Mouse (Mus musculus) limb, embryonic 15.5 days (tissue): ENCODE results near the gene Rtn2. TPM values are rescaled to one million over a fixed set of nuclear protein-coding genes. Genes with fewer than 3 reads are reported as not detected.
A peak's percentile ranks its signal among the peaks of the same experiment; 100 is the strongest.

Experiments used
- ATAC-seq: fragments of 200-750 bp; cut with Nextera tagmentation; 2 replicates; pipeline ENCODE4 v1.8.0; 2017; ENCODE audit warnings: low read depth, moderate TSS enrichment; ENCODE audit not compliant: insufficient number of reproducible peaks, low FRiP score, low TSS enrichment
- H3K27ac ChIP-seq: fragments of 300-500 bp; sonication (generic); 2 replicates; pipeline ENCODE4 v1.5.1; 2015; ENCODE audit warnings: moderate library complexity, mild to moderate bottlenecking, inconsistent platforms
- H3K27me3 ChIP-seq: fragments of 300-500 bp; sonication (generic); 2 replicates; pipeline ENCODE4 v1.6.1; 2015; ENCODE audit warnings: inconsistent platforms
- H3K36me3 ChIP-seq: fragments of 300-500 bp; sonication (generic); 2 replicates; pipeline ENCODE4 v1.6.1; 2015; ENCODE audit warnings: inconsistent platforms
- H3K4me1 ChIP-seq: fragments of 300-500 bp; sonication (generic); 2 replicates; pipeline ENCODE4 v1.6.1; 2015; ENCODE audit warnings: inconsistent platforms
- H3K4me2 ChIP-seq: fragments of 300-500 bp; sonication (generic); 2 replicates; pipeline ENCODE4 v1.6.1; 2015; ENCODE audit warnings: mild to moderate bottlenecking, inconsistent platforms
- H3K4me3 ChIP-seq: fragments of 300-500 bp; sonication (generic); 2 replicates; pipeline ENCODE4 v1.5.1; 2015; ENCODE audit warnings: mild to moderate bottlenecking, inconsistent platforms
- H3K9ac ChIP-seq: fragments of 300-500 bp; sonication (generic); 2 replicates; pipeline ENCODE4 v1.6.1; 2015; ENCODE audit warnings: inconsistent platforms
- H3K9me3 ChIP-seq: fragments of 300-500 bp; sonication (generic); 2 replicates; pipeline ENCODE4 v1.6.1; 2016; ENCODE audit warnings: inconsistent platforms
- WGBS: fragments of 180-500 bp; shearing (Covaris S2); methylation state at CpG from one replicate; pipeline ENCODE4 v1.1.7; 2015; 5-methylcytosine and 5-hydroxymethylcytosine counted together
- polyA plus RNA-seq: library from polyadenylated mRNA; unstranded; fragments of >200 nt; fragmentation: Nextera tagmentation; extraction: Ambion mirVana; gene quantifications from 2 replicates; pipeline ENCODE4 v1.2.1, GENCODE M21; 2015

Rtn2 gene
- polyA plus RNA-seq, 1 experiment from 2014 or later, result 21.4 TPM

DNA sequence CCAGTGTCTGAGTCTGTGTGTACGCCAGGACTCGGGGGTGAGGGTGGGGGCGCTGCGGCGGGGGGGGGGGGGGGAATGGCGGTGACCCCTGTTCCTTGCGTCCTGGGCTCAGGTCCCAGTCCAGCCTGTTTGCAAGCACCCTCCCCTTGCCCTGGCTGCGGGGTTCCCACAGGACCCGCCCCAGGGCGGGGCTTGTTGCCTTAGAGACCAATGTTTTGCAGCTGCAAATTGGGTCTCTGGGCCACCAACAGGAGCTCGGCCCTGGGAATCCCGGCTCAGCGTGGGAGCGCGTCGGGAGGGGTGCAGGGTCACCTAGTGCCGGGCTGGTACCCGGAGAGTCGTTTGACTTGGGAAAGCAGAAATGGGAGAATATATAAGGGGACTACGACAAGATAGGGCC, 43.9 kb downstream of the Rtn2 start:
- peak overlapping the region; percentile 42 for H3K4me3 ChIP-seq
- no peaks in the 10 kb centered on the region for H3K9me3 ChIP-seq
- H3K27ac ChIP-seq, result peak overlapping the region; percentile 82
- no peak overlapping the region for H3K9ac ChIP-seq
- H3K36me3 ChIP-seq, result no peaks in the 10 kb centered on the region
- under 1% methylated on average over 19 of the region's 20 CpGs for WGBS
- H3K27me3 ChIP-seq, result peaks cover 4% of the 10 kb centered on the region; the same call in 1 of the 2 replicates
- peak overlapping the region; percentile 64 for H3K4me2 ChIP-seq
- ATAC-seq, result peak; percentile 30; the same call in 1 of the 2 replicates
- H3K4me1 ChIP-seq, result peaks cover 23% of the 10 kb centered on the region

DNA sequence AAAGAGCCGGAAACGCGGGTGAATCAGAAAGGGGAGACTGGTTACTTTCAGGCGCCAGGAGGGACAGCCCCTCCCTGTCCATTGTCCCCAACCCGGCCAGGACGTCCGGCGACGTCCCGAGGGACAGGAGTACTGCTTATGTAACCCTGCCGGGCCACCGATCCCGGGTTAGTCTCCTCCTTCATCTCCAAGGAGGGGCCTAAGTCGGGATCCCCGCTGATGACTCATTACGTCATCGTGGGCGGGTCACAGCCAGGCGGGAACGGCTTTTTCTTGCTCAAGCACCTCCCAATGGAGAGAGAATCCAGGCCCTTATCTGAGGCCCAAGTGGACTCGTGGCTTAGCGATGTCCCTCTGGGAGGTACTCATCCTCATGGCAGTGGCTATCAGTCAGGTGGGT, 44.7 kb downstream of the Rtn2 start:
- peak; percentile 69 for ATAC-seq
- Histone ChIP-seq H3K27me3 (peaks cover 4% of the 10 kb centered on the region; the same call in 1 of the 2 replicates), H3K27ac (peak overlapping the region; percentile 82), H3K4me2 (peak overlapping the region; percentile 64), H3K4me1 (peaks cover 23% of the 10 kb centered on the region), H3K36me3 (no peaks in the 10 kb centered on the region), H3K9me3 (no peaks in the 10 kb centered on the region), H3K9ac (peak overlapping the region; percentile 33; the same call in 1 of the 2 replicates), H3K4me3 (peak overlapping the region; percentile 42)
- under 1% methylated on average over 22 of the region's 22 CpGs for WGBS

DNA sequence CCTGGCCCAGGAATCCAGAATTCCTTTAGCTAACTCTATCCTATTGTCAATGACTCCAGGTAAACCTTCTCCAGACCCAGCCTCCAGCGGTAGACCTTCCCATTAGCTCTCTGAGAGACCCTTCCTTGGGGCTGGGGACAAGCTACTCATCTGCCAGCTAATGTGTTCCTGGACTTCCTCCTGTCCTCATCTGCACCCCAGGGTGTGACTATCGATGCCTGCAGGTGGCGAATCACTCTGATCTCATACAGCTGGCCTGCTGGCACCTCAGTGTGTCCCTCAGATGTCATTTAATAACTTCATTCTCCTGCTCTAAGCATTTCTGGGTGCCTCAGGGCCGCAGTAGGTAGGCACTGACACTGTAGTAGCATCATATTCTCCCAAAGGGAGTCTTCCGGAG, 45.4 kb downstream of the Rtn2 start:
- no peak overlapping the region for H3K4me2 ChIP-seq

DNA sequence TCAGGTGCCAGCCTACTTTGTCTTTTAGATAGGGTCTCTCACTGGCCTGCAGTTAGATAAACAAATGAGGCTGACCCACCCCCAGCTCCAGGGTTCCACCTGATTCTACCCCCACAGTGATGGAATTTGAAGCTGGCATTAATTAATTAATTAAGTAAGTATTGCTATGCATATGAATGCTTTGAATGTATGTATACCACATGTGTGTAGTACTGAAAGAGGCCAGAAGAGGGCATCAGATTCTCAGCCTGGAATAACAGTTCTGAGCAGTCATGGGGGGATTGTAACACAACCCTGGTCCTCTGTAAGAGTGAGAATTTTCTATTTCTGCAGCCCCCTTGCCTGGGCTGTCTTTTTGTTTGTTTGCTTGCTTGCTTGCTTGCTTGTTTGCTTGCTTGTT, 46.0 kb downstream of the Rtn2 start:
- Histone ChIP-seq H3K9ac (no peak overlapping the region), H3K4me2 (no peak overlapping the region), H3K4me1 (peaks cover 27% of the 10 kb centered on the region), H3K36me3 (no peaks in the 10 kb centered on the region), H3K4me3 (no peak overlapping the region), H3K9me3 (no peaks in the 10 kb centered on the region), H3K27me3 (no peaks in the 10 kb centered on the region), H3K27ac (no peak overlapping the region)
- ATAC-seq, result no peak

More for the DNA sequence above, 45.4 kb downstream of the Rtn2 start:
- no peak overlapping the region for H3K4me3 ChIP-seq
- H3K9me3 ChIP-seq, result no peaks in the 10 kb centered on the region
- H3K36me3 ChIP-seq, result no peaks in the 10 kb centered on the region
- H3K4me1 ChIP-seq, result peaks cover 26% of the 10 kb centered on the region
- no peak for ATAC-seq
- no peak overlapping the region for H3K27ac ChIP-seq
- 79% methylated on average over 5 of the region's 5 CpGs for WGBS
- no peak overlapping the region for H3K9ac ChIP-seq
- H3K27me3 ChIP-seq, result no peaks in the 10 kb centered on the region

DNA sequence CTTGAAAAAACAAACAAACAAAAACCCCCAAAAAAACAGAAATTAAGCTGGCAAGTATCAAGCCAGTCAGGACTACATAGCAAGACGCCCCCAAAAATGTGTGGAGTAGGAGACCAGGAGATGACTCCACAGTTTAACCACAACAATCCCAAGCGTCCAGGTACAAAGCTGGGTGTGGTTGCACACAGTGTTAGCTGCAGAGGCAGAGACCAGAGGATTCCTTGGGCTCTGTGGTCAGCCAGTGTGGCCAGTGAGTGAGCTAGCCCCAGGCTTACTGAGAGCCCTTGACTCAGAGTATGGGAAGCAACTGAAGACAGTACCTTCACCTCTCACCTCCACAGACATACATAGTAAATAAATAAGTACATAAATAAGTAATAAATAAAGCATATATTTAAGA, 49.5 kb downstream of the Rtn2 start:
- peaks cover 16% of the 10 kb centered on the region for H3K4me1 ChIP-seq
- H3K27ac ChIP-seq, result no peak overlapping the region
- no peak overlapping the region for H3K4me3 ChIP-seq
- 65% methylated on average over 2 of the region's 2 CpGs for WGBS
- H3K9ac ChIP-seq, result no peak overlapping the region
- no peaks in the 10 kb centered on the region for H3K27me3 ChIP-seq
- no peaks in the 10 kb centered on the region for H3K9me3 ChIP-seq
- no peak for ATAC-seq
- no peak overlapping the region for H3K4me2 ChIP-seq
- no peaks in the 10 kb centered on the region for H3K36me3 ChIP-seq

DNA sequence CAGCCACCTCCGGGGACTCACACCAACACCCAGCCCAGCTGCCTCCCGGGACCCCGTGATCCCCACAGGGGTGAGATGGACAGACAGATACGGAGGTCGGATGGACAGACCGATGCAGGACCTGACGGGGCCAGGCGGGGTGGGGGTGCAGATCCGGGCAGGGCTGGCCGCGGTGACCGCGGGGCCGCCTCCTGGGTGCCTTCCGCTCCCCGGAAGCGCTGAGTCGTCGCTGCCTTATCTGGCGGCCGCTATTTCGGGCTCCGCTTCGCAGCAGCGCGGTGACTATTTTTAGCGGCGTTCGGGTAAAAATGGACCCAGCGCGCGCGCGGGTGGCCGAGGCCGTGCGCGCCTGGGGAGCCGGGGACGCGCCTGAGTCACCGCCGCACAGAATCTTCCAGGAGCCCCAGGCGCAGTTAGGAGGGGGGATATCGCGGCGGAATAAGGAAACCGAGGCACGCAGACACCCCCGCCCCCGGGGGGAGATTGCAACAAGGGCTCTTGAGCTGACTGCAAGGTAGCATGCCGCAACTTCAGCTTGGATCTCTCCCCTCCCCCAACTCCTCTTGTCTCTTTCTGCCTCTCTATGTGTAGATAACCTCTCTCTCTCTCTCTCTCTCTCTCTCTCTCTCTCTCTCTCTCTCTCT, 50.4 kb downstream of the Rtn2 start:
- Histone ChIP-seq H3K4me1 (peaks cover 7% of the 10 kb centered on the region), H3K27ac (peak overlapping the region; percentile 14; the same call in 1 of the 2 replicates), H3K27me3 (no peaks in the 10 kb centered on the region), H3K9ac (peak overlapping the region; percentile 56), H3K4me2 (peak overlapping the region; percentile 76), H3K9me3 (no peaks in the 10 kb centered on the region), H3K36me3 (no peaks in the 10 kb centered on the region), H3K4me3 (peak overlapping the region; percentile 62)
- WGBS, result under 1% methylated on average over 52 of the region's 52 CpGs
- ATAC-seq, result no peak; the same call in 1 of the 2 replicates

DNA sequence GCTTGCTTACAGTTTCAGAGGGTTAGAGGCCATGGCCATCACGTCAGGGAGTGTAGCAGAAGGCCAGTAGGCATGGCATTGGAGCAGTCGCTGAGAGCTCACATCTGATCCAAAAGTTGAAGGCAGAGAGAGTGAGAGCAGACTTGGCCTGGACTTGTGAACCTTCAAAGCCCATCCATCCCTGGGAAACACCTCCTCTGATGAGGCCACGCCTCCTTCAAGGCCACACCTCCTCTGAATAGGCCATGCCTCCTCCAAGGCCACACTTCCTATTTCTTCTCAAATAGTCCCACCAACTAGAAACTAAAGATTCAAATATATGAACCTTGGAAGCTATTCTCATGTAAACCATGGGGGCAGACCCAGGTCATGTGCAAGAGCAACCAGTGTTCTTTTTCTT, 53.2 kb downstream of the Rtn2 start:
- Histone ChIP-seq H3K4me3 (no peak overlapping the region), H3K4me1 (peaks cover 4% of the 10 kb centered on the region; the same call in 1 of the 2 replicates), H3K27ac (no peak overlapping the region), H3K27me3 (no peaks in the 10 kb centered on the region), H3K36me3 (no peaks in the 10 kb centered on the region), H3K4me2 (no peak overlapping the region), H3K9ac (no peak overlapping the region), H3K9me3 (no peaks in the 10 kb centered on the region)
- no peak for ATAC-seq
- 27% methylated on average over 3 of the region's 3 CpGs for WGBS

DNA sequence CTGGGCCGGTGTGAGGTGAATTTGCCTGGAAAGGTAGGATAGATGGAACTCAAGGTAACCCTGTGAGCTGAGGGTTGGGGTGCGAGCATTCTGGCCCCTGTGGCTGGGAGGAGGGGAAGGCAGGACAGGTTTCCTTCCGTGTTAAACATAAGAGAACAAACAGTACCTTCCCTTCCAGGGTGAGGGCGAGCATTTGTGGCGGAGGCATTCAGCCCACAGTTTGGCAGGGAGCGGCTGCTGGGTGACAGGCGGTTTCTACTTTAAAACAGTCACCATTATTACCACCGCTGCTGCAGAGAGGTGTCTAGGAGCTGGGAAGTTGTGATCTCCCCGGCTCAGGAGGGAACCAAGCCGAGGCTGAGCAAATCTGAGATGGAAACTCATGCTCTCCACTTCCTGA, 54.7 kb downstream of the Rtn2 start:
- Histone ChIP-seq H3K4me3 (no peak overlapping the region), H3K9ac (no peak overlapping the region), H3K27ac (no peak overlapping the region), H3K4me1 (peaks cover 14% of the 10 kb centered on the region), H3K4me2 (no peak overlapping the region), H3K9me3 (no peaks in the 10 kb centered on the region), H3K36me3 (no peaks in the 10 kb centered on the region), H3K27me3 (peaks cover 7% of the 10 kb centered on the region; the same call in 1 of the 2 replicates)
- no peak for ATAC-seq
- 57% methylated on average over 10 of the region's 10 CpGs for WGBS

DNA sequence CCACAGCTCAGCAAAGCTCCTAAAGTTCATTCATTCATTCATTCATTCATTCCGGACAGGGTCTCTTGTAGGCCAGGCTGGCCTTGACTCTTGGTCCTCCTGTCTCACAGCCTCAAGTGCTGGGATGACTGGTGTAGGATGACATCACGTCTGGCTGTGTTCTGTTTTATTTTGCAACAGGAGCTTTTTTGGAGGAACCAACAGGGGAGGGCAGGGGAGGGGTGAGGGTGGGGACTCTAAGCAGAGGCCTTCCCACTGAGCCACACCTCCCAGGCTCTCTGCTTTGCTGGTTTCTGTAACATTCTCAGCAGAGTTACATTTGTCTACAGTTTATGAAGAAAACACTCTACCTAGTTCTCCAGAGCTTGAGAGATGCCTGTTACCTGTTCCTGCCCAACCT, 55.6 kb downstream of the Rtn2 start:
- H3K9me3 ChIP-seq, result no peaks in the 10 kb centered on the region
- H3K9ac ChIP-seq, result no peak overlapping the region
- H3K27ac ChIP-seq, result 0 out of 2 replicates have a peak overlapping the region, but pooled peaks have one; percentile 18
- H3K4me2 ChIP-seq, result no peak overlapping the region
- no peak for ATAC-seq
- H3K36me3 ChIP-seq, result no peaks in the 10 kb centered on the region
- peaks cover 19% of the 10 kb centered on the region for H3K4me1 ChIP-seq
- no peak overlapping the region for H3K4me3 ChIP-seq
- 57% methylated on average over 2 of the region's 2 CpGs for WGBS
- H3K27me3 ChIP-seq, result peaks cover 13% of the 10 kb centered on the region; the same call in 1 of the 2 replicates

DNA sequence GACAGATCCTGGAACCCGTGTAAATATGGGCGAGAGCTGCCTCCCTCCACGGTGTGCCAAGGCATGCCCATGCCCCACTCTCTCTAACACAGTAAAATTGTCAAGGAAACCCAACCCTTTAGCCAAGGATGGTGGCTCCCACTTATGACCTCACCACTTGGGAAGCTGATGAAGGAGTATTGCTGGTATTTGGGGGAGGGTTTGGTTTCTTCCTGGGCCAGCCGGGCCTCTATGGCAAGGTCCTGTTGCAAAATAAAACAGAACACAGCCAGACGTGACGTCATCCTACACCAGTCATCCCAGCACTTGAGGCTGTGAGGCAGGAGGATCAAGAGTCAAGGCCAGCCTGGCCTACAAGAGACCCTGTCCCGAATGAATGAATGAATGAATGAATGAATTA, 56.2 kb downstream of the Rtn2 start:
- Histone ChIP-seq H3K27me3 (peaks cover 13% of the 10 kb centered on the region; the same call in 1 of the 2 replicates), H3K4me1 (peaks cover 23% of the 10 kb centered on the region), H3K9ac (no peak overlapping the region), H3K4me3 (no peak overlapping the region), H3K4me2 (no peak overlapping the region), H3K9me3 (no peaks in the 10 kb centered on the region), H3K27ac (0 out of 2 replicates have a peak overlapping the region, but pooled peaks have one; percentile 18), H3K36me3 (no peaks in the 10 kb centered on the region)
- no peak for ATAC-seq
- 54% methylated on average over 7 of the region's 7 CpGs for WGBS

DNA sequence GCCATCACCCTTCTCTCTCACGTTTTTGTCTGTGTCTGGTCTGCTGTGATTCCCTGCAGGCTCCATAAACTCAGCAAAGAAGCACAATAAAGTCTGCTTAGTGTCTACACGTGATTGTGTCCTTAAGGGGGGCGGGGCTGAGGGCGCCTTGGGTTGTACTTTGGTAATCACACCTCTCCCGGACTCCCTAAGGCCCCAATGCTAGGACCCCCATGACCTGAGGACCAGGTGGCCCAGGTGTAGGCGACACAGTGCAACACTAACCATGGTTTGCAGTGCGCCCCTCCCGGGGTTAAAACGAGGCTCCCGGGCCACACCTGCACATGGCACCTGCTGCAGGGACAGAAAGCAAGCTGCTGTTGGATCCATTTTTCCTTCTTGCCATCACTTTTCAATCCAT, 58.8 kb downstream of the Rtn2 start:
- H3K4me1 ChIP-seq, result peaks cover 45% of the 10 kb centered on the region
- no peaks in the 10 kb centered on the region for H3K36me3 ChIP-seq
- H3K9me3 ChIP-seq, result no peaks in the 10 kb centered on the region
- no peak overlapping the region for H3K27ac ChIP-seq
- 19% methylated on average over 10 of the region's 10 CpGs for WGBS
- H3K4me2 ChIP-seq, result peak overlapping the region; percentile 93
- ATAC-seq, result no peak
- peak overlapping the region; percentile 46; the same call in 1 of the 2 replicates for H3K4me3 ChIP-seq
- peaks cover 13% of the 10 kb centered on the region; the same call in 1 of the 2 replicates for H3K27me3 ChIP-seq
- no peak overlapping the region for H3K9ac ChIP-seq

DNA sequence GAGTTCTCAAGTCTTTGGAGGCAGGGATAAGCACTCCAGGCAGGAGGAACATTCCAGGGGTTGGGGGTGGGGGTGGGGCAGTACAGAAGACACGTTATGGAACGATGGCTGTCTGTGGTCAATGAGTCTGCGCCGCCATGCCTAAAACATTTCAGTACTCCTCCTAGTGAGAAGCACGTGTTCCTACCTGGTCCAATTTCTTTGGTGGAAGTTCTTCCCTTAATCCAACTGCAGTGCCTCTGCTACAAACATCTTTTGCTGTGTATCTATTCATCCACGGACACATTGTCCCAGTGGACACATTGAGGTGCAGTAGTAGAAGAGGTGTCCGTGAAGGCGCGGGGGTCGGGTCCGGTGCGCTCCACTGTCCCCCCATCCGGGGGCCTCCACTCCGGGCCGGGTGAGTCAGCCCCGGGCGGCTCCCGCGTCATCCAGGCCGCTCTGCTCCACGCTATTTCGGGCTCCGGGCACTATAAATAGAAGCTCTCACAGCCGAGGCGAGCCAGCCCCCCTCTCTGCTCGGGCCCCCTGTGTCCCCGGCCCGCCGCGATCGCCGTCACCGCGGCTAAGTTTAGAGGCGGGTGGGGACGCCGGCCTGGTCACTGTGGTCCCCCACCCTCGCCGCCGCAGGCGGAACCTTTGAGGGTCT, 59.5 kb downstream of the Rtn2 start:
- ATAC-seq, result peak; percentile 25; the same call in 1 of the 2 replicates
- under 1% methylated on average over 40 of the region's 41 CpGs for WGBS

More for the DNA sequence above, 59.5 kb downstream of the Rtn2 start:
- H3K27me3 ChIP-seq, result peaks cover 13% of the 10 kb centered on the region; the same call in 1 of the 2 replicates
- peaks cover 48% of the 10 kb centered on the region for H3K4me1 ChIP-seq
- H3K4me3 ChIP-seq, result peak overlapping the region; percentile 46
- no peaks in the 10 kb centered on the region for H3K36me3 ChIP-seq
- peak overlapping the region; percentile 14; the same call in 1 of the 2 replicates for H3K27ac ChIP-seq
- H3K9ac ChIP-seq, result peak overlapping the region; percentile 41
- no peaks in the 10 kb centered on the region for H3K9me3 ChIP-seq
- peak overlapping the region; percentile 93 for H3K4me2 ChIP-seq
